Comparison of ENCODE assay signal across 16 mouse cellular contexts in genomic region chr11:57415167-57415566, GRCm38 (mm10).
"Had no signal": no experiment of that assay in that cellular context is flagged by ENCODE, and none has a peak within 500 bp of the region (broad histone marks: within the 10 kb centered on the region; RNA-seq: fewer than 3 reads in every experiment).

No protein-coding gene starts in this region.

- H3K4me1 ChIP-seq: intestine, embryonic 15.5 days; kidney, embryonic 15.5 days; liver, embryonic 13.5 days; lung, embryonic 15.5 days had no signal

- H3K4me2 ChIP-seq: intestine, embryonic 15.5 days; kidney, embryonic 15.5 days; limb, embryonic 12.5 days; liver, embryonic 13.5 days; lung, embryonic 15.5 days had no signal

- H3K9me3 ChIP-seq: intestine, embryonic 15.5 days; kidney, embryonic 15.5 days; liver, embryonic 13.5 days; lung, embryonic 15.5 days had no signal

- H3K27me3 ChIP-seq: intestine, embryonic 15.5 days; kidney, embryonic 15.5 days; limb, embryonic 12.5 days; liver, embryonic 13.5 days; lung, embryonic 15.5 days had no signal

- ATAC-seq: intestine, embryonic 15.5 days; liver, postnatal 0 days had no signal

- H3K4me3 ChIP-seq: intestine, embryonic 15.5 days; kidney, embryonic 15.5 days; limb, embryonic 12.5 days; liver, embryonic 13.5 days; lung, embryonic 15.5 days; megakaryocyte, embryonic 14.5 days had no signal

- H3K9ac ChIP-seq: intestine, embryonic 15.5 days; kidney, embryonic 15.5 days; limb, embryonic 12.5 days; liver, embryonic 13.5 days; liver, postnatal 0 days; lung, embryonic 15.5 days had no signal

- DNase-seq: kidney, adult 18-20 months; kidney, postnatal 14 days; liver; liver, embryonic 13.5 days; liver, postnatal 0 days; lung, postnatal 14 days; right cerebral cortex, postnatal 4 days; spleen, adult 18-20 months; thymus, adult 18-20 months; thymus, postnatal 14 days had no signal

- H3K27ac ChIP-seq: intestine, embryonic 15.5 days; kidney, embryonic 15.5 days; limb, embryonic 12.5 days; liver, embryonic 13.5 days; lung, embryonic 15.5 days; macrophage had no signal

- H3K36me3 ChIP-seq: intestine, embryonic 15.5 days; kidney, embryonic 15.5 days; limb, embryonic 12.5 days; liver, embryonic 13.5 days; lung, embryonic 15.5 days had no signal
